ENCODE assay signal across 8 mouse cellular contexts in genomic region chr3:145575743-145576481, GRCm38 (mm10). TPM values are rescaled to one million over a fixed set of nuclear protein-coding genes. Genes with fewer than 3 reads are reported as not detected.
DNase-seq lines count a peak whose midpoint lies in the region; ATAC-seq lines count a peak whose summit lies in the region.

Znhit6 (plus strand) TSS chr3:145576205.

- WGBS in hindbrain, embryonic 11.5 days: 6% methylated on average over 37 of the region's 37 CpGs

- H3K4me1 ChIP-seq in hindbrain, embryonic 11.5 days (replicated peaks; ENCODE audit: control insufficient read depth, insufficient read depth, low read length): peaks cover 3% of the 10 kb centered on the region; the same call in 1 of the 2 replicates

- H3K9ac ChIP-seq in hindbrain, embryonic 11.5 days (ENCODE audit: low read depth, low read length): peak within 1 kb of the TSS; percentile 74

- peak within 1 kb of the TSS; percentile 74 for H3K4me2 ChIP-seq in hindbrain, embryonic 11.5 days (replicated peaks; ENCODE audit: low read depth, low read length)

- peak within 1 kb of the TSS; percentile 87 for H3K4me3 ChIP-seq in hindbrain, embryonic 11.5 days (ENCODE audit: low read depth, low read length)

- no peaks in the 10 kb centered on the region for H3K9me3 ChIP-seq in hindbrain, embryonic 11.5 days (ENCODE audit: control insufficient read depth, low read length)

- H3K27ac ChIP-seq in hindbrain, embryonic 11.5 days (ENCODE audit: low read depth, low read length): peak within 1 kb of the TSS; percentile 60; the same call in 1 of the 2 replicates

- ATAC-seq in hindbrain, embryonic 11.5 days (ENCODE audit: low FRiP score): peak; percentile 92

- DNase-seq in Muller cell, postnatal 12 days (ENCODE audit: inconsistent ontology term): peak; percentile 90
- peak; percentile 94 for DNase-seq in cerebellum, adult 9-11 months
- peak; percentile 92 to 97 for DNase-seq in frontal cortex, adult 2 months (ENCODE audit: extremely low spot score in 1 of 2, low spot score in 1 of 2)
- peak; percentile 96 for DNase-seq in hindbrain, embryonic 11.5 days (ENCODE audit: low spot score)
- DNase-seq in layer of hippocampus, postnatal 10 days (ENCODE audit: low spot score in 2 of 2): peak; percentile 95 to 96
- peak; percentile 96 for DNase-seq in lung, postnatal 10 days
- DNase-seq in ovary, postnatal 36 days (ENCODE audit: low spot score): peak; percentile 91
- peak; percentile 94 for DNase-seq in thymus, postnatal 25 days

- no peaks in the 10 kb centered on the region for H3K27me3 ChIP-seq in hindbrain, embryonic 11.5 days (ENCODE audit: control insufficient read depth, insufficient read depth, low read length)

- peaks cover 9% of the 10 kb centered on the region for H3K36me3 ChIP-seq in hindbrain, embryonic 11.5 days (ENCODE audit: control insufficient read depth, insufficient read depth, low read length)

RNA-seq across cellular contexts. Expression of gene Znhit6, which starts in this region (rescaled TPM):
- 14.2 and 15.4 TPM in 2 replicates for polyA plus RNA-seq in frontal cortex, adult 2 months (2012; rRNA removed)
- 39.5 and 43.0 TPM in 2 replicates for polyA plus RNA-seq in hindbrain, embryonic 11.5 days (2014; fragmentation: Nextera tagmentation; extraction: Ambion mirVana)
- 10 to 100 TPM; 22.9 to 28.7 TPM for total RNA-seq in layer of hippocampus, postnatal 10 days (2021)

Comparison
In these comparisons a context has a peak if more than half of its experiments do, and no peak if none do; other contexts are left out.
1. Peak in every context shown above with its lines: DNase-seq, ATAC-seq, H3K4me3 ChIP-seq and H3K27ac ChIP-seq.